Mouse (Mus musculus): Measurements from ENCODE around the gene Col27a1.

Gene Col27a1

GRCm38 (mm10) chr4:63260506-63260905, 46.7 kb downstream of the Col27a1 start:
- DNase-seq (ENCODE audit: low spot score in 2 of 2), result no peak

DNA sequence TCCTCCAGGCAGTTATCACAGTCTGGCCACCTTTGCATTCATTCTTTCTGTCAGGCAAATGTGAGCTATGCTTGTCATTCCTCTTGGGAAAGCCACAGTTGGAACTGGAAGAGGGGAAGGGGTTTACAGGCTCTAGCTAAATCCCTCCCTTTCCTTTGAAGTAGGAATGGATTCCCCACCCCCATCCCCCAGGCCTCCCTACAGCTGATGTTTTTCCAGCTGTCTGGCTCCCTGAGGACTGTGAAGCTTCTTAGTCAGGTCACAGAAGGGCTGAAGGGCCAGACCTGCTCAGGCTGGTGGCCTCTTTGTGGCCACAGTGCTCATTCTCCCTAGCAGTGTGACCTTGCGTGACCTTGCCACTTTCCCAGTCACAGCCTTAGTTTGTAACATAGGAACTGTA, 49.1 kb downstream of the Col27a1 start:
- no peak for DNase-seq (ENCODE audit: low spot score in 2 of 2)

GRCm38 (mm10) chr4:63266276-63266675, 52.5 kb downstream of the Col27a1 start:
- DNase-seq (ENCODE audit: low spot score in 2 of 2), result no peak

GRCm38 (mm10) chr4:63267121-63267520, 53.3 kb downstream of the Col27a1 start:
- DNase-seq (ENCODE audit: low spot score in 2 of 2), result no peak

DNA sequence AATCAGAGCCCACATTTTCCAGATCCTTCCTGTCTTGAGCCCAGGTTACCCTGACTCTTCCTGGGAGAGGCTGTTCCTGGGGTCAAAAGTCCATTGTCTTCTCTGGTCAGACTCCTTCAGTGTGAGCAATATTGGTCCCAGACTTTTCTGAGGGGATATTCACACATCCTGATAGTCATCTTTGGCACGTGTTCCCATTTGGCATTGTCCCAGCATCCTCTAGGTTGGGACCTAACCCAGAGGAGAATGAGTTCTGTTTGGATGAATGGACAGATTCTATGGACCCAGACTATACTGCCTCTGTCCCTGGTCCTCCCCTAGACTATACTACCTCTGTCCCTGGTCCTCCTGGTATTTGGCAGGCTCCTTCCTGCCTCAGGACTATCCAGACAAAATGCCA, 53.8 kb downstream of the Col27a1 start:
- DNase-seq (ENCODE audit: low spot score in 2 of 2), result no peak

DNA sequence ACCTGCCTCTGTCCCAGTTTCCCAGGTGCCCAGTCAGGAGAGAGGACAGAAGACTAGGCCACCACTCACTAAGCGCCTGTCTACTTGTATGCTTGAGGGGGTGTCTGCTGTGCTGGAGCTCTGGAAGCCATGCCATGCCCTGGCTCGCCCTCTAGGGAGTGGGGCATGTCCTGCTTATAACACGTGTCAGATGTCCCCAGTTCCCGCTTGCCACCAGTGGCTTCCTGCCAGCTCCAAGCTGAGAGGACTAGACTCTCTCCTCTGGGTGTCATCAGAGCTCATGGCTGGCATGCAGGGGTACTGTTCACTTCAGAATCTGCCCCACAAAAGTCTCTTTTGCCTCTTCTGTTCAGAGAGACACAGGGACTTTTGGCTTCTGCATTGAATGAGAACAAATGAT, 55.0 kb downstream of the Col27a1 start:
- peak; percentile 46 to 54 for DNase-seq (ENCODE audit: low spot score in 2 of 2)

DNA sequence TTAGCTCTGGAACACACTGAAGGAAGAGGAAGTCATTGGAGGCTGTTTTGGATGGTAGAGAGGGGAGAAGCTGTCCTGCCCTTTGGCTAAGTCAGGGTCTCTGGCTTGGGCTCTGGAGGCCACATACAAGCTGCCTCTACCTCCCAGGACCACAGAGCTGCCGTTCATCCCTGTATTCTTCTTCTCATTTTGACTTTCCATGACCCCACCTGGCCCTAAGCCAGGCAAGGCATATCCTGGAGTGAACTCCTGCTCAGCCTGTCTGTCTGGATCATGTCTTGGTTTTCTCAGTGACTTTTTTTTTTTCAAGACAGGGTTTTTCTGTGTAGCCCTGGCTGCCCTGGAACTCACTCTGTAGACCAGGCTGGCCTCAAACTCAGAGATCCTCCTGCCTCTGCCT, 60.7 kb downstream of the Col27a1 start:
- DNase-seq (ENCODE audit: low spot score in 2 of 2), result no peak

GRCm38 (mm10) chr4:63275251-63275650, 61.4 kb downstream of the Col27a1 start:
- peak; percentile 72 to 78 for DNase-seq (ENCODE audit: low spot score in 2 of 2)

- DNase-seq (ENCODE audit: low spot score in 2 of 2), result no peak
These were observed 62.8 kb downstream of the Col27a1 start for GRCm38 (mm10) chr4:63276571-63276970.

DNA sequence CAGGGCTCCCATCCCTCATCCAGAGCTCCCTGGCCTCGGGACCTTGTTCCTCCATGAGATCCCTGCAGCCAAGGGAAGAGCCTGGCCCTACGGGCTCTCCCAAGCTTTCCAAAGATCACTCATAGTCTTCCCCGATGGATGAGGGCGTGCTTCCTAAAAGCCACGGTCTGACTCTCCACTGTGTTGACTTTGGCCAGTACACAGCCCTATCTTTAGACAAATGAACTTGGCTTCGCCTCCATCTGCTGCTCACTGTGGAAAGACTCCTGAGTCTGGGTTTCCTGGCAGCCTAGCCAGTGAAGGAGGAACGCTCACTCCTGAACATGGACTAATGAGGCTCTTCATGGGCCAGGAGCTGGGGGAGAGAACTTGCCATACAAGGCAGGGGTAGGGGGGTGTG, 65.0 kb downstream of the Col27a1 start:
- DNase-seq (ENCODE audit: low spot score in 2 of 2), result peak; percentile 85 to 88

DNA sequence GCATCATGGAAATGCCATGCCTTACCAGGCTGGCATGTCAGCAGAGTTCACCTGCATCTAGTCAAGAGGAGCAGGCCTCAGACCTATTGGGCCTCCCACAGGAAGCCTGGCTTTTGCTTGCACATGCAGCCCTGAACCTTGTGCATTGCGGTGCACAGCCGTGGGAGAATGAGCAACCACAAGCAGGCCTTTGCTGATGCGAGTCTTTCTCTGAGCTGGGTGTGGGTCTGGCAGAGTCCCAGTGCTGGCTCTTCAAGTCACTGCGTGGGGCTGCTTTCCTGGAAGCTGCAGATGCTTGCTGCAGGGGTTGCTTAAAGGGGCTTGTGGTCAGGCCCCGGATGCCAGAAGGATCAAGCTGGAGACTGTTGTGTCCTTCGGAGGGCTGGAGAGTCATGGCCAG, 67.9 kb downstream of the Col27a1 start:
- peak in 1 of 2 experiments; percentile 23 for DNase-seq (ENCODE audit: low spot score in 2 of 2)

- DNase-seq (ENCODE audit: low spot score in 2 of 2), result no peak
These were observed 69.5 kb downstream of the Col27a1 start for GRCm38 (mm10) chr4:63283319-63283718.

DNA sequence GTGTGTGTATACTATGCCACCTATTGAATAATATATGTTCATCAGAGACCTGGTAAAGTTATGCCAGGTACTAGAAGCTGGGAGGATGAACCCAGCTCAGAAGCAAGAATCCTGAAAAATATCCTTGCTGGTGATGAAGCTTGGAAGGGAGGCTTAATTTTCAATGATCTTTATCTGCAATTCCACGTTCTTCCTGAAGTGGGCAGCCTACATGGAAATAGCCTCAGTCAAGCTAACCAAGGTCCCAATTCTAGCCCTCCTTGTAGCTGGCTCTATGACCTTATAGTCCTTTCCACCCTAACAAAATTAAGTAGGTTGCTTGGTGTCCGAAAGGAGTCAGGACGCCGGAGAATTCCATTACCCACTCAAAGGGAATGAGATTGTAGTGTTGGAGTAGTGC, 72.2 kb downstream of the Col27a1 start:
- DNase-seq (ENCODE audit: low spot score in 2 of 2), result no peak

- DNase-seq (ENCODE audit: low spot score in 2 of 2), result no peak
These were observed 74.7 kb downstream of the Col27a1 start for GRCm38 (mm10) chr4:63288497-63288896.

- DNase-seq (ENCODE audit: low spot score in 2 of 2), result peak in 1 of 2 experiments; percentile 36
These were observed 76.3 kb downstream of the Col27a1 start for GRCm38 (mm10) chr4:63290081-63290480.

- DNase-seq (ENCODE audit: low spot score in 2 of 2), result peak; percentile 81 to 88
These were observed 77.3 kb downstream of the Col27a1 start for GRCm38 (mm10) chr4:63291075-63291474.

DNA sequence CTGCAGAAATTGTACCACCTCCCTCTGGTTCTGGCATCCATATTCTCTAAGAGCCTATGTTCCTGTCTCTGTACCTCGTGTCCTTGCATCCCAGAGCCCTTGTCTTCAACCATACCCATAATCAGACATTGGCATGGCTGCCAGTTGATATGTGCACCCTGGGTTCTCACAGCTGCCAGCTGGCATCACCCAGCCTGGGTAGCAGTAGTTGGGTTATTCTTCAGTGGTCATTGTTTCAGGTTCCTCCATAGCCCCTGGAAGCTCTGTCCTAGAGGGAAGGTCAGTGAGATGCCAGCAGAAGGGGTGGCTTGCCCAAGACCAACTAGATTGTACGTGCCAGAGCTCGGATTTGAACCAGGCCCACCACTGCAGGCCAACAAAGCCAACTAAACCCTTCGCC, 77.9 kb downstream of the Col27a1 start:
- no peak for DNase-seq (ENCODE audit: low spot score in 2 of 2)

GRCm38 (mm10) chr4:63295641-63296040, 81.8 kb downstream of the Col27a1 start:
- DNase-seq (ENCODE audit: low spot score in 2 of 2), result no peak

GRCm38 (mm10) chr4:63296263-63296662, 82.5 kb downstream of the Col27a1 start:
- no peak for DNase-seq (ENCODE audit: low spot score in 2 of 2)

DNA sequence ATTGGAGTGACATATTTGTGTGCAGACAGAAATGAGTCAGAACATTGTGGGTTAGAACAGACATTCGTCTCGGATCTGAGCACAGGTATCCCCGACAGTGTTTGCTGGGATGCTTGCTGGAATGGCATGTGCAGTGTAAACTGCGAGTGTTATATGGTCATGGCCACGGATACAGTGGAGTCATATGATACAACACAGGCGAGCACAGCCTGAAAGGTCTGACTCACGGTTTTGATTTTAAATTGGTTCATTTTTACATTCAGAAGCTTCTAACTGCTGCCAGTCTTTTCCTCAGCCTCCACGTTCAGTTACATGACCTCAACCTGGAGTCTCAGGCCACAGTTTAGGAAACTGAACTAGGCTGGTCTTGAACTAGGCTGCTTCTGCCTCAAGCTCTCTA, 83.1 kb downstream of the Col27a1 start:
- DNase-seq (ENCODE audit: low spot score in 2 of 2), result no peak

DNA sequence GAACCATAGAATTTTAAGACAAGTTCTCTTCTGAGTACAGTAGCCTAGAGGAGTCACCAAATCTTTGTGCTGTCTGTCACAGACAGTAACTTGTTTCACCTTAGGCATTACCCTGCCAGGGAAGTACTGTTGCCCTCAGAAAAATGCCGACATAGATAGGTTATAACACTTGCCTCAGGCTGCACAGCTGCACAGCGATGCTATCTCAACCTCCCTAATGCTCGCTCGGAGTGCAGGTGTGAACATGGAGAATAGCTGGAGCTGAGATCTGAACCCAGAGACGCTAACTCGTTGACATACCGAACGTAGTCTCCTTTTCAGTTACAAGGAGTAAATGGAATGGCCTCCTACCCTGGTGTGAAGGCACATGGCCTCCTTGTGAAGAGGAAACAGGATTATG, 84.4 kb downstream of the Col27a1 start:
- no peak for DNase-seq (ENCODE audit: low spot score in 2 of 2)

DNA sequence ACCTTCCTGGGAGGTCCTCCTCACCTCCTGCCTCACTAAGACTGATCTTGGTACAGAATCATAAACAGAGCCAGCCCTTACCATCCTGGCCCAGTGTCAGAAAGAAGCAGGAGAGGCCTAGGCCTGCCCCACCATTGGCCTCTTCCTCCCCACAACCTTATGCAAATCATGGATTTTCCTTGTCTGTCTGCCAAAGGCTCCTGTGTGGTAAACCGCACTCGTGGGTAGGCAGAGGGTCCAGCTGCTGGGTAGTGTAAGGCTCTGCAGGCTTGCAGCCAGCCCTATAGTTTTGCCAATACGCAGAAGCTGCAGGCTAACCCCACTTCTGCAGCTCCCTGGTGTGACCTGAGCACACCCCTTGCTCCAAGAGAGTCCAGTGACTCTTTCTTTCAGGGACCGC, 88.8 kb downstream of the Col27a1 start:
- no peak for DNase-seq (ENCODE audit: low spot score in 2 of 2)

DNA sequence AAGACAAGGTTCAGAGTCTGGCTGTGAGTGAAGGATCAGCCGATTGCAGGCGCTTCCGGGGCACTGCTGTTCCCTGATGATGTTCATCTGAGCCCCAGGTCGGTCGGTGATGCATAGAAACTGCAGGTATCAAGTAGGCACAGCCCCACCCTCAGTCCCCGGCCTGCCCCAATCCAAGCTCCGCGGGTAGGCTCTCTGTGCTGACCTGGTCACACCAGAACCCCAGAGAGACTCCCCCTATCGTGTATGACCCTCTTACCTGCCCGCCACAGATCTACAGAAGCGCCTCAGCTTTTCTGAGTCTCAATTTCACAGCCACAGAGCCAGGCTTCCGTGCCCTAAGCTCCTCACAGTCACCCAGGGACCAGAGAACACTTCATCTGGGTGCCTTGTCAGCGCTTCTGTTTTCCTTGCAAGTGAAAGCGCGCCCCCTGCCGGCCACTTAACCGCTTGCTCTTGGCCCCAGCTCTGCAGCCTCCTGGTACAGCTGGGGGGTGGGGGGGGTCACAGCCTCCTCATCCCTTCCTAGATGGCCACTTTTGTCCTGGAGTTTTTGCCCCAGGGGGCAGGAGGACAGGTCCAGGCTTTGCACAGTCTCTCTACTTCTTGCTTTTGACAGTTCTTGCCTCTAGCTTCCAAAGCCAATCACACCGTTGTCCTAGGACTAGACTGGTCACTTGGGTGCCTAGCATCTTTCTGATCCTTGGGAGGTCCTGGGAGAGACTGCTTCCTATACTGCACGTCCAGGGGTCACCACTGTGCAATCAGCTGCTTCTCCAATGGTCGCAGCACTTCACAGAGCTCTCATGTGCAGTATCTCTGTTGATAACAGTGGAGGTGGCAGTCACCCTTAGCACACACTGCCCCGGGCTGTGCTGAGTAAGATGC, 93.6 kb downstream of the Col27a1 start:
- DNase-seq (ENCODE audit: low spot score in 2 of 2), result peak; percentile 63 to 84

- DNase-seq (ENCODE audit: low spot score in 2 of 2), result peak; percentile 24 to 29
These were observed 94.5 kb downstream of the Col27a1 start for GRCm38 (mm10) chr4:63308316-63308715.
